Mouse (Mus musculus): Measurements from ENCODE around the gene Cfap97d2.
"Not testable (repeated sequence)": the region's sequence is repeated elsewhere in the genome, so short reads cannot be mapped to it uniquely, and the experiment has no call there.

Cfap97d2 gene

GRCm38 (mm10) chr8:13740817-13741613 lies 35.3 kb downstream of the Cfap97d2 start:
- no peak for DNase-seq (ENCODE audit: low read depth)

GRCm38 (mm10) chr8:13746212-13746611 lies 40.5 kb downstream of the Cfap97d2 start:
- DNase-seq (ENCODE audit: low read depth) = not testable (repeated sequence)

GRCm38 (mm10) chr8:13747626-13748025 lies 41.9 kb downstream of the Cfap97d2 start:
- DNase-seq (ENCODE audit: low read depth) = no peak

DNA sequence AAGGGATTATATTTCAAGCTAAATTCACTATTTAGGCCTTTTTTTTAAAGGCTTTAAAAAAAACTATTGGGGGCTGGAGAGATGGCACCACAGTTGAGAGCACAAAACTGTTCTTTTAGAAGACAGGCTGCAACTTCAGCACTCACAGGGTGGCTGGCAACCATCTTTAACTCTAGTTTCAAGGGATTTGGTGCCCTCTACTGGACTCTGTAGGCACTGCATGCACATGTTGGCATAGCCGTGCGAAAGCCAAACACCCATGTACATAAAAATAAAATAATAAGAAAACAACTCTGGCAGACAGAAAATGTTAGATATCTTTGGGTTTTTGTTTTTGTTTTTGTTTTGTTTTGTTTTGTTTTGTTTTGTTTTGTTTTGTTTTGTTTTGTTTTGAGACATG lies 48.0 kb downstream of the Cfap97d2 start:
- peak; percentile 84 for DNase-seq (ENCODE audit: low read depth)

DNA sequence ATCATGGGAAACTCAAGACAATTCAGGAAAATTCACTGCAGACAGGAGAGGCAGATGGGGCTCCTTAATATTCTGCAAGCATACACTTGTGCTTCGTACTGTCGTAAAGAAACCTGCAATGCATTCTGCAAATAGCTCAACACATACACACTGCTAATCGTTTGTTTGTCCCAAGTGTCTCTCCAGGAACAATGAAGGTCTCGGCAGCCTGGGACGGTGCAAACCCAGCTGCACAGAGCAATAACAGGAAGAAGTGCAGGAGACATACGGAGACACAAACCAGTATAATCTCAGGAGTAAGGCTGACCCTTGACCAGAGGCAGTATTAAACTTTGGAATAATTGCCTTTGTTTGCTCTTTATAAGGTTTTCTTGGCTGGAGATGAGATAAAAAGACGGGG lies 50.8 kb downstream of the Cfap97d2 start:
- no peak for DNase-seq (ENCODE audit: low read depth)

GRCm38 (mm10) chr8:13756982-13757804 lies 51.5 kb downstream of the Cfap97d2 start, which contains the start of gene Cdc16:
Gene Cdc16, plus strand, starts transcription at chr8:13757676.
- peak; percentile 88 for DNase-seq (ENCODE audit: low read depth)

GRCm38 (mm10) chr8:13757805-13758727 lies 52.4 kb downstream of the Cfap97d2 start:
- DNase-seq (ENCODE audit: low read depth) = peak; percentile 85

- no peak for DNase-seq (ENCODE audit: low read depth)
Observed at GRCm38 (mm10) chr8:13769206-13769605, 63.5 kb downstream of the Cfap97d2 start.

GRCm38 (mm10) chr8:13780536-13780935 lies 74.8 kb downstream of the Cfap97d2 start:
- DNase-seq (ENCODE audit: low read depth) = peak; percentile 69

- peak; percentile 96 for DNase-seq (ENCODE audit: low read depth)
Observed at GRCm38 (mm10) chr8:13785250-13785763, 79.6 kb downstream of the Cfap97d2 start, which contains the start of gene Upf3a. Gene Upf3a, plus strand, starts transcription at chr8:13785615.

GRCm38 (mm10) chr8:13785764-13786299 lies 80.1 kb downstream of the Cfap97d2 start:
- DNase-seq (ENCODE audit: low read depth) = peak; percentile 98

- no peak for DNase-seq (ENCODE audit: low read depth)
Observed at GRCm38 (mm10) chr8:13789606-13790005, 83.9 kb downstream of the Cfap97d2 start.

Data from 416B (cell line).